Mouse (Mus musculus) CH12.LX (cell line): Measurements from ENCODE around the gene Plcl2. TPM values are rescaled to one million over a fixed set of nuclear protein-coding genes. Genes with fewer than 3 reads are reported as not detected.

ENCODE experiments used
- DNase-seq: peaks from one replicate; pipeline ENCODE4 v3.0.0-alpha.2; 2013; ENCODE audit errors: extremely low read depth
- H3K27ac ChIP-seq: 2 replicates; pipeline ENCODE4 v1.5.1; 2012; ENCODE audit warnings: low read depth, mild to moderate bottlenecking, control low read depth, moderate library complexity; ENCODE audit not compliant: insufficient read depth
- H3K27me3 ChIP-seq: replicated peaks from 2 replicates; pipeline ENCODE3; 2012; ENCODE audit warnings: inconsistent platforms
- H3K36me3 ChIP-seq, 2 experiments: replicated peaks in 1 of 2; 2 replicates each; pipeline versions ENCODE3 to v1.6.1; 2012; ENCODE audit warnings: inconsistent platforms in 1 of 2, low read length in 1 of 2, mild to moderate bottlenecking in 1 of 2, mixed read lengths in 1 of 2, moderate library complexity in 1 of 2; ENCODE audit not compliant: control insufficient read depth in 1 of 2, insufficient read depth in 1 of 2
- H3K4me1 ChIP-seq, 2 experiments: 2 replicates each; pipeline ENCODE4 v1.6.1; 2012; ENCODE audit warnings: inconsistent platforms in 1 of 2, moderate library complexity in 1 of 2; ENCODE audit not compliant: insufficient read depth in 2 of 2, control insufficient read depth in 1 of 2
- H3K4me2 ChIP-seq: 2 replicates; pipeline ENCODE4 v1.6.1; 2012; ENCODE audit warnings: low read depth, mild to moderate bottlenecking, control low read depth; ENCODE audit not compliant: poor library complexity, insufficient read depth, severe bottlenecking
- H3K4me3 ChIP-seq, 3 experiments: fragments of 150-350 bp in 1 of 3; sonication (generic) in 1 of 3; replicated peaks in 1 of 3; 2 replicates each; pipeline versions ENCODE3 to v1.5.1; 2011 to 2012; ENCODE audit warnings: low read depth in 2 of 3, low read length in 2 of 3, mild to moderate bottlenecking in 2 of 3, moderate library complexity in 2 of 3, control low read depth in 1 of 3, improper control_type of control experiment in 1 of 3, inconsistent platforms in 1 of 3, mixed read lengths in 1 of 3; ENCODE audit not compliant: poor library complexity in 1 of 3
- H3K79me2 ChIP-seq: replicated peaks from 2 replicates; pipeline ENCODE4 v1.6.1; 2012; ENCODE audit warnings: mild to moderate bottlenecking, moderate library complexity; ENCODE audit not compliant: control insufficient read depth, poor library complexity, insufficient read depth, severe bottlenecking; ENCODE audit errors: extremely low read depth
- H3K9ac ChIP-seq: 2 replicates; pipeline ENCODE4 v1.6.1; 2012; ENCODE audit warnings: low read depth, mild to moderate bottlenecking, control low read depth, moderate library complexity; ENCODE audit not compliant: insufficient read depth
- H3K9me3 ChIP-seq: replicated peaks from 2 replicates; pipeline ENCODE3; 2012; ENCODE audit warnings: low read length, inconsistent platforms, mixed read lengths
- CHD1 ChIP-seq: IDR thresholded peaks from 2 replicates; pipeline ENCODE4 v1.6.1; 2012; ENCODE audit warnings: low read depth, low read length, improper control_type of control experiment, inconsistent platforms
- CHD2 ChIP-seq: IDR thresholded peaks from 2 replicates; pipeline ENCODE4 v1.6.1; 2011; ENCODE audit warnings: low read length, improper control_type of control experiment
- ELF1 ChIP-seq: IDR thresholded peaks from 2 replicates; pipeline ENCODE4 v1.6.1; 2014; ENCODE audit warnings: low read depth, mild to moderate bottlenecking, inconsistent platforms, low read length, improper control_type of control experiment
- EP300 ChIP-seq: IDR thresholded peaks from 2 replicates; pipeline ENCODE4 v1.6.1; 2011; ENCODE audit warnings: low read length, improper control_type of control experiment
- GABPA ChIP-seq: IDR thresholded peaks from 2 replicates; pipeline ENCODE4 v1.6.1; 2012; ENCODE audit warnings: low read depth, low read length, improper control_type of control experiment, inconsistent platforms; ENCODE audit not compliant: insufficient replicate concordance
- HCFC1 ChIP-seq: IDR thresholded peaks from 2 replicates; pipeline ENCODE4 v1.6.1; 2012; ENCODE audit warnings: low read depth, mild to moderate bottlenecking, inconsistent platforms, low read length, improper control_type of control experiment
- JUN ChIP-seq: IDR thresholded peaks from 2 replicates; pipeline ENCODE4 v1.6.1; 2011; ENCODE audit warnings: low read depth, mild to moderate bottlenecking, low read length, improper control_type of control experiment, moderate library complexity; ENCODE audit not compliant: insufficient read depth
- JUND ChIP-seq: conservative IDR thresholded peaks from 2 replicates; pipeline ENCODE4 v1.6.1; 2011; ENCODE audit warnings: low read depth, low read length, improper control_type of control experiment
- KAT2A ChIP-seq: IDR thresholded peaks from 2 replicates; pipeline ENCODE4 v1.6.1; 2012; ENCODE audit warnings: low read length, improper control_type of control experiment, inconsistent platforms; ENCODE audit not compliant: insufficient replicate concordance
- MAFK ChIP-seq: IDR thresholded peaks from 2 replicates; pipeline ENCODE4 v1.6.1; 2011; ENCODE audit warnings: low read length, improper control_type of control experiment; ENCODE audit not compliant: insufficient replicate concordance
- MAZ ChIP-seq: IDR thresholded peaks from 2 replicates; pipeline ENCODE4 v1.6.1; 2012; ENCODE audit warnings: low read depth, mild to moderate bottlenecking, inconsistent platforms, low read length, improper control_type of control experiment, moderate library complexity
- MXI1 ChIP-seq: IDR thresholded peaks from 2 replicates; pipeline ENCODE4 v1.6.1; 2011; ENCODE audit warnings: mild to moderate bottlenecking, low read depth, low read length, improper control_type of control experiment
- MYC ChIP-seq: IDR thresholded peaks from 2 replicates; pipeline ENCODE4 v1.6.1; 2011; ENCODE audit warnings: low read depth, mild to moderate bottlenecking, improper control_type of control experiment, low read length
- NRF1 ChIP-seq: IDR thresholded peaks from 2 replicates; pipeline ENCODE4 v1.6.1; 2014; ENCODE audit warnings: low read depth, mild to moderate bottlenecking, inconsistent platforms, low read length, improper control_type of control experiment, moderate library complexity
- PAX5 ChIP-seq: IDR thresholded peaks from 2 replicates; pipeline ENCODE4 v1.6.1; 2012; ENCODE audit warnings: low read length, inconsistent platforms, mixed read lengths
- RAD21 ChIP-seq: IDR thresholded peaks from 2 replicates; pipeline ENCODE4 v1.6.1; 2011; ENCODE audit warnings: low read depth, mild to moderate bottlenecking, low read length, improper control_type of control experiment, moderate library complexity
- RCOR1 ChIP-seq: conservative IDR thresholded peaks from 2 replicates; pipeline ENCODE4 v1.6.1; 2012; ENCODE audit warnings: low read depth, mild to moderate bottlenecking, inconsistent platforms, low read length, improper control_type of control experiment
- SIN3A ChIP-seq: IDR thresholded peaks from 2 replicates; pipeline ENCODE4 v1.6.1; 2012; ENCODE audit warnings: low read length, improper control_type of control experiment, inconsistent platforms
- SMC3 ChIP-seq: IDR thresholded peaks from 2 replicates; pipeline ENCODE4 v1.6.1; 2011; ENCODE audit warnings: low read depth, low read length, improper control_type of control experiment
- USF1 ChIP-seq: IDR thresholded peaks from 2 replicates; pipeline ENCODE4 v1.6.1; 2014; ENCODE audit warnings: low read depth, mild to moderate bottlenecking, inconsistent platforms, low read length, improper control_type of control experiment
- USF2 ChIP-seq: conservative IDR thresholded peaks from 2 replicates; pipeline ENCODE4 v1.6.1; 2011; ENCODE audit warnings: low read depth, low read length, improper control_type of control experiment
- ZC3H11A ChIP-seq: IDR thresholded peaks from 2 replicates; pipeline ENCODE4 v1.6.1; 2012; ENCODE audit warnings: low read depth, mild to moderate bottlenecking, inconsistent platforms, low read length, improper control_type of control experiment
- ZMIZ1 ChIP-seq: IDR thresholded peaks from 2 replicates; pipeline ENCODE4 v1.6.1; 2012; ENCODE audit warnings: low read depth, mild to moderate bottlenecking, inconsistent platforms, low read length, improper control_type of control experiment
- dilution Hi-C: fragments of 300-500 bp; cut with MboI; formaldehyde crosslinking; loops from 2 replicates; pipeline ENCODE4 v1.14.3; 2020; ENCODE audit warnings: low sequenced_read_pairs; ENCODE audit not compliant: extremely low pct_unique_long_range_greater_than_20kb, extremely low pct_ligation_motif_present
- in situ Hi-C: fragments of 300-500 bp; cut with MboI; formaldehyde crosslinking; loops from 3 replicates; pipeline ENCODE4 v1.14.3; 2019; ENCODE audit warnings: low sequenced_read_pairs, low pct_ligation_motif_present, low pct_unique_long_range_greater_than_20kb, mixed read lengths
- polyA plus RNA-seq: library from polyadenylated mRNA; unstranded; fragments of >175 nt; gene quantifications from 2 replicates; pipeline ENCODE4 v1.2.1, GENCODE M21; 2012; ENCODE audit warnings: low read depth; ENCODE audit not compliant: insufficient read length
- total RNA-seq, 2 experiments: library from RNA; depleted of rRNA; stranded (reverse); fragments of 300-350 nt in 1 of 2; fragments of >200 nt in 1 of 2; gene quantifications; 2 replicates each; pipeline ENCODE4 v1.2.3; 2012 to 2014

The Plcl2 gene
- total and polyA plus RNA-seq, 3 experiments = 9.0 to 16.6 (median 12.7) TPM

- H3K4me3 ChIP-seq = no peak overlapping the region
- H3K36me3 ChIP-seq = peaks cover 0 to 17% of the 10 kb centered on the region in 2 experiments
- H3K9ac ChIP-seq = no peak overlapping the region
- H3K4me1 ChIP-seq = peaks cover 0 to 6% of the 10 kb centered on the region in 2 experiments; a peak in 1 of 4 replicates
- no peaks in the 10 kb centered on the region for H3K79me2 ChIP-seq
- in situ Hi-C loops = no loop called here
- no peaks in the 10 kb centered on the region for H3K9me3 ChIP-seq
- H3K27ac ChIP-seq = no peak overlapping the region
- TF ChIP-seq MAFK = no peak
- no peak for TF ChIP-seq MYC
- no peak for TF ChIP-seq CHD1
- TF ChIP-seq EP300 = no peak
- TF ChIP-seq MAZ = no peak
- no peak for TF ChIP-seq RCOR1
- TF ChIP-seq ZMIZ1 = no peak
- no peak for TF ChIP-seq RAD21
- TF ChIP-seq JUN = no peak
- TF ChIP-seq MXI1 = no peak
- TF ChIP-seq, all 38 proteins: peak for 0
- DNase-seq = peak; percentile 39
- H3K4me2 ChIP-seq = no peak overlapping the region
- no peaks in the 10 kb centered on the region for H3K27me3 ChIP-seq
- dilution Hi-C loops = no loop called here
Measured at GRCm38 (mm10) chr17:50729577-50729976, 220.4 kb downstream of the Plcl2 start.

GRCm38 (mm10) chr17:50730896-50731295 is 221.7 kb downstream of the Plcl2 start:
- Histone ChIP-seq H3K9ac (no peak overlapping the region), H3K79me2 (no peaks in the 10 kb centered on the region), H3K4me1 (peaks cover 0 to 6% of the 10 kb centered on the region in 2 experiments; a peak in 1 of 4 replicates), H3K36me3 (peaks cover 6 to 31% of the 10 kb centered on the region in 2 experiments), H3K4me2 (no peak overlapping the region), H3K9me3 (no peaks in the 10 kb centered on the region), H3K27me3 (no peaks in the 10 kb centered on the region), H3K27ac (no peak overlapping the region), H3K4me3 (no peak overlapping the region)
- no peak for DNase-seq
- dilution Hi-C loops (no loop called here), in situ Hi-C loops (no loop called here)
- TF ChIP-seq ZC3H11A = no peak
- TF ChIP-seq SMC3 = no peak
- TF ChIP-seq NRF1 = no peak
- TF ChIP-seq MAFK = no peak
- no peak for TF ChIP-seq USF1
- no peak for TF ChIP-seq JUN
- TF ChIP-seq EP300 = no peak
- TF ChIP-seq CHD2 = no peak
- TF ChIP-seq JUND = no peak
- TF ChIP-seq SIN3A = no peak
- TF ChIP-seq PAX5 = no peak
- TF ChIP-seq HCFC1 = no peak
- no peak for TF ChIP-seq GABPA
- no peak for TF ChIP-seq CHD1
- TF ChIP-seq KAT2A = no peak
- no peak for TF ChIP-seq ELF1
- TF ChIP-seq MAZ = no peak
- TF ChIP-seq USF2 = no peak
